Mouse (Mus musculus) hindbrain, postnatal 0 days (tissue): ENCODE results near the gene Zfp184. TPM values are rescaled to one million over a fixed set of nuclear protein-coding genes. Genes with fewer than 3 reads are reported as not detected.
"Not testable (repeated sequence)": the region's sequence is repeated elsewhere in the genome, so short reads cannot be mapped to it uniquely, and the experiment has no call there.

Source experiments
- ATAC-seq: fragments of 200-750 bp; cut with Nextera tagmentation; 2 replicates; pipeline ENCODE4 v1.8.0; 2017; ENCODE audit warnings: mild to moderate bottlenecking, moderate TSS enrichment, moderate library complexity
- DNase-seq: peaks from one replicate; pipeline ENCODE4 v3.0.0-alpha.2; 2015; ENCODE audit warnings: low spot score
- H3K27ac ChIP-seq: fragments of 300-500 bp; sonication (generic); 2 replicates; pipeline ENCODE4 v1.5.1; 2014; ENCODE audit warnings: mild to moderate bottlenecking
- H3K27me3 ChIP-seq: fragments of 300-500 bp; sonication (generic); 2 replicates; pipeline ENCODE4 v1.6.1; 2014; ENCODE audit warnings: low read length, mixed read lengths; ENCODE audit not compliant: insufficient read depth
- H3K36me3 ChIP-seq: fragments of 300-500 bp; sonication (generic); 2 replicates; pipeline ENCODE4 v1.6.1; 2014; ENCODE audit warnings: low read length, mixed read lengths; ENCODE audit not compliant: insufficient read depth
- H3K4me1 ChIP-seq: fragments of 300-500 bp; sonication (generic); 2 replicates; pipeline ENCODE4 v1.6.1; 2014; ENCODE audit warnings: antibody characterized with exemption, low read length, mixed read lengths; ENCODE audit not compliant: insufficient read depth
- H3K4me2 ChIP-seq: fragments of 300-500 bp; sonication (generic); 2 replicates; pipeline ENCODE4 v1.6.1; 2014; ENCODE audit warnings: low read depth, mild to moderate bottlenecking, low read length, moderate library complexity, mixed read lengths
- H3K4me3 ChIP-seq: fragments of 300-500 bp; sonication (generic); 2 replicates; pipeline ENCODE4 v1.5.1; 2014; ENCODE audit warnings: low read length
- H3K9ac ChIP-seq: fragments of 300-500 bp; sonication (generic); replicated peaks from 2 replicates; pipeline ENCODE4 v1.6.1; 2014; ENCODE audit warnings: mild to moderate bottlenecking, low read length, moderate library complexity, mixed read lengths
- H3K9me3 ChIP-seq: fragments of 300-500 bp; sonication (generic); 2 replicates; pipeline ENCODE4 v1.6.1; 2016; ENCODE audit warnings: low read length, mixed read lengths
- CTCF ChIP-seq: IDR thresholded peaks from 2 replicates; pipeline ENCODE4 v1.5.1; 2016; ENCODE audit warnings: antibody characterized with exemption, control low read depth, low read depth
- whole genome bisulfite sequencing: fragments of 180-500 bp; shearing (Covaris S2); extraction: QIAGEN DNeasy Blood & Tissue Kit; methylation state at CpG from one replicate; pipeline ENCODE4 v1.1.7; 2014; 5-methylcytosine and 5-hydroxymethylcytosine counted together
- polyA plus RNA-seq: library from polyadenylated mRNA; unstranded; fragments of >200 nt; fragmentation: Nextera tagmentation; extraction: Ambion mirVana; gene quantifications from 2 replicates; pipeline ENCODE4 v1.2.1, GENCODE M21; 2015
- total RNA-seq: library from RNA; depleted of rRNA; stranded (reverse); fragments of >200 nt; gene quantifications from 2 replicates; pipeline ENCODE4 v1.2.3, GENCODE M21; 2014

Gene Zfp184
- total and polyA plus RNA-seq, 2 experiments from 2014 or later: 9.3 to 9.6 TPM

DNA sequence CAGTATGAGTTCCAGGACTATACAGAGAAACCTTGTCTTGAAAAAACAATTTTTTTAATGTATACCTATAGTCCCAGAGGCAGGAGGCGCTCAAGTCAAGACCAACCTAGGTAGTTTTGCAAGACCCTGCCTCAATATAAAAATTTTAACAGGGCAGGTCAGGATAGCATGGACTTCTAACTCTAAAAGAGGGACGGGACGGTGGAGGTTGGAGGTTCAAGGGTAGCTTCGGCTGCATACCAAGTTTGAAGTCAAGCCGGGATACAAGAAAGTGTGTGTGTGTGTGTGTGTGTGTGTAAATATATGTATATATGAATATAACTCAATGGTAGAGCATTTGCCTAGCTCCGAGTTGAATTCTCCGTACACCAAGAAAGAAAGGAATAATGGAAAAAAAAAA lies 38.6 kb upstream of the Zfp184 start:
- no peak for ATAC-seq
- Histone ChIP-seq H3K27me3 (no peaks in the 10 kb centered on the region), H3K27ac (no peak overlapping the region), H3K4me3 (no peak overlapping the region), H3K9ac (no peak overlapping the region), H3K4me2 (no peak overlapping the region), H3K9me3 (no peaks in the 10 kb centered on the region), H3K36me3 (no peaks in the 10 kb centered on the region), H3K4me1 (no peaks in the 10 kb centered on the region)
- TF ChIP-seq CTCF: no peak
- DNase-seq: no peak
- 36% methylated on average over 7 of the region's 7 CpGs for WGBS

- no peak overlapping the region for H3K9ac ChIP-seq
- ATAC-seq (no peak), DNase-seq (peak; percentile 30)
- no peaks in the 10 kb centered on the region for H3K36me3 ChIP-seq
- no peak for TF ChIP-seq CTCF
- no peak overlapping the region for H3K27ac ChIP-seq
- H3K4me1 ChIP-seq: no peaks in the 10 kb centered on the region
- no peaks in the 10 kb centered on the region for H3K9me3 ChIP-seq
- peak overlapping the region; percentile 23; the same call in 1 of the 2 replicates for H3K4me2 ChIP-seq
- H3K4me3 ChIP-seq: no peak overlapping the region
- H3K27me3 ChIP-seq: no peaks in the 10 kb centered on the region
- 20% methylated on average over 22 of the region's 22 CpGs for WGBS
Measured at GRCm38 (mm10) chr13:21906946-21907806, 37.7 kb upstream of the Zfp184 start.

GRCm38 (mm10) chr13:21907807-21908155 lies 37.1 kb upstream of the Zfp184 start:
- 0 out of 2 replicates have a peak overlapping the region, but pooled peaks have one; percentile 23 for H3K4me2 ChIP-seq
- not testable (repeated sequence) for DNase-seq, H3K9ac ChIP-seq, H3K27me3 ChIP-seq, H3K36me3 ChIP-seq, H3K9me3 ChIP-seq, ATAC-seq, H3K27ac ChIP-seq, H3K4me3 ChIP-seq, H3K4me1 ChIP-seq
- WGBS: 32% methylated on average over 6 of the region's 6 CpGs

DNA sequence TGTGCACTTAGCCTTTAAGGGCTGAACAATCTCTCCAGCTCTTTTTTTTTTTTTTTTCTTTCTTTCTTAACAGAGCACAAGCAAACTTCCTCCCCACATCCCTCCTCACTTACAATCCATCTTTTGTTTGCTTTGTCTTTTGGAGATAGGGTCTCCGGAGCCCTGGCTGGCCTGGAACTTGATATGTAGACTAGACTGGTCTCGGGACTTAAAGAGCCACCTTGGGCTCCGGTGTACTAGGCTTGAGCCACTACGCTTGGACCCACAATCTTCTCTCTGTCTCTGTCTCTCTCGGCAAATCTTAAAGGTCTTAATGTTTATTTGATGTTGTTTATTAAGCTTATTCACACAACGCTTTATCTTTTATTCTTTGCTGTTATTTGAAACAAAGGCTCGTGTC lies 34.2 kb upstream of the Zfp184 start:
- H3K4me2 ChIP-seq: peak overlapping the region; percentile 38
- H3K4me1 ChIP-seq: no peaks in the 10 kb centered on the region
- WGBS: 12% methylated on average over 7 of the region's 7 CpGs
- H3K9ac ChIP-seq: no peak overlapping the region
- no peak for TF ChIP-seq CTCF
- H3K4me3 ChIP-seq: peak overlapping the region; percentile 25
- H3K27me3 ChIP-seq: peaks cover 11% of the 10 kb centered on the region
- no peak overlapping the region for H3K27ac ChIP-seq
- no peaks in the 10 kb centered on the region for H3K36me3 ChIP-seq
- no peak for ATAC-seq
- no peak for DNase-seq
- H3K9me3 ChIP-seq: no peaks in the 10 kb centered on the region

DNA sequence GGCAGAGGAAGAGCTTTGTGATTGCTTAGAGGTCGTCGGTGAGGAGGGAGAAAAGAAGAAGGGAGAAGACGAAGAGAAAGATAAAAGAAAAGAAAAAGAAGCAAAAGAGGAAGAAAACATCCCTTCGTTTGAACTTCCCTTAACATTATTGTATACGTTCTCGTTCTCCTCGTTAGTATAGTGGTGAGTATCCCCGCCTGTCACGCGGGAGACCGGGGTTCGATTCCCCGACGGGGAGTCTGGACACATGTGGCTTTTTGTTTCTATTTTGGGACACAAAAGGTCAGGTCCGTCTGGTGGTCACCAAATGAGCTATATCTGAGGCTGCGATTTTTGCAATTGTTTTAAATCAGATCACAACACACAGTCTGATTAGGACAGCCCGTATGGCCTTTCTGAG lies 33.7 kb upstream of the Zfp184 start:
- WGBS: 9% methylated on average over 17 of the region's 17 CpGs
- ATAC-seq (no peak), DNase-seq (peak; percentile 52)
- Histone ChIP-seq H3K27me3 (peaks cover 15% of the 10 kb centered on the region), H3K36me3 (no peaks in the 10 kb centered on the region), H3K9ac (no peak overlapping the region), H3K4me1 (no peaks in the 10 kb centered on the region), H3K27ac (no peak overlapping the region), H3K4me2 (peak overlapping the region; percentile 38), H3K4me3 (peak overlapping the region; percentile 25), H3K9me3 (no peaks in the 10 kb centered on the region)
- no peak for TF ChIP-seq CTCF

DNA sequence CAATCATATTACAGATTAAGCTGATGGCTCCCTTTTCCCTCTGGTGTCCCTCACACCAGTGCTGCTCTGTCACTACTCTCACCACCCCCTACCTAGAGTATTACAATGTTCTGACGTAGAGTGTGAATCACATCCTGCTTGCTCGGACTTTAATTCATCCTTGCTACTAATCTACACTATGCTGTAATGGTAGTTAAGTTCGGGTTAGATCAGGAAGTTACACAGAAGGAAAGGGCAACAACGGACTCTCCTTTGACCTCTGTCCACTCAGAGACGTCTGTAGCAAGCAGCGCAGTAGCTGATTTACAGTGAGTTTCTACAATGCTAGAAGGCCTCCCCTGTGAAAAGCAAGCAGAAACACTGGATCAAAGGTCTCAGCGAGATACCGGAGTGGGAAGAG lies 31.0 kb upstream of the Zfp184 start:
- DNase-seq (no peak), ATAC-seq (no peak)
- no peak overlapping the region for H3K27ac ChIP-seq
- WGBS: 28% methylated on average over 8 of the region's 8 CpGs
- no peak for TF ChIP-seq CTCF
- H3K4me3 ChIP-seq: no peak overlapping the region
- H3K9me3 ChIP-seq: no peaks in the 10 kb centered on the region
- peaks cover 24% of the 10 kb centered on the region for H3K27me3 ChIP-seq
- H3K9ac ChIP-seq: no peak overlapping the region
- no peaks in the 10 kb centered on the region for H3K36me3 ChIP-seq
- no peaks in the 10 kb centered on the region for H3K4me1 ChIP-seq
- H3K4me2 ChIP-seq: no peak overlapping the region

GRCm38 (mm10) chr13:21914599-21914998 lies 30.3 kb upstream of the Zfp184 start:
- H3K9ac ChIP-seq: no peak overlapping the region
- H3K4me2 ChIP-seq: peak overlapping the region; percentile 23; the same call in 1 of the 2 replicates
- no peaks in the 10 kb centered on the region for H3K9me3 ChIP-seq
- no peak for TF ChIP-seq CTCF
- ATAC-seq: no peak
- H3K36me3 ChIP-seq: no peaks in the 10 kb centered on the region
- no peak overlapping the region for H3K4me3 ChIP-seq
- H3K27ac ChIP-seq: no peak overlapping the region
- WGBS: 5% methylated on average over 14 of the region's 14 CpGs
- H3K4me1 ChIP-seq: no peaks in the 10 kb centered on the region
- no peak for DNase-seq
- peaks cover 27% of the 10 kb centered on the region for H3K27me3 ChIP-seq
